Mouse (Mus musculus) neural tube, embryonic 12.5 days (tissue): Measurements from ENCODE around the gene Tnnc1. TPM values are rescaled to one million over a fixed set of nuclear protein-coding genes. Genes with fewer than 3 reads are reported as not detected.
A peak's percentile ranks its signal among the peaks of the same experiment; 100 is the strongest.

Experiments
- ATAC-seq: fragments of 200-750 bp; cut with Nextera tagmentation; 2 replicates; pipeline ENCODE4 v1.8.0; 2017; ENCODE audit warnings: low read depth, mild to moderate bottlenecking, moderate TSS enrichment, moderate library complexity; ENCODE audit not compliant: low FRiP score
- H3K27ac ChIP-seq: fragments of 300-500 bp; sonication (generic); 2 replicates; pipeline ENCODE4 v1.5.1; 2016
- H3K27me3 ChIP-seq: fragments of 300-500 bp; sonication (generic); replicated peaks from 2 replicates; pipeline ENCODE4 v1.6.1; 2016; ENCODE audit warnings: mild to moderate bottlenecking
- H3K36me3 ChIP-seq: fragments of 300-500 bp; sonication (generic); 2 replicates; pipeline ENCODE4 v1.6.1; 2016; ENCODE audit warnings: mild to moderate bottlenecking
- H3K4me1 ChIP-seq: fragments of 300-500 bp; sonication (generic); 2 replicates; pipeline ENCODE4 v1.6.1; 2016
- H3K4me2 ChIP-seq: fragments of 300-500 bp; sonication (generic); replicated peaks from 2 replicates; pipeline ENCODE4 v1.6.1; 2016; ENCODE audit warnings: mild to moderate bottlenecking
- H3K4me3 ChIP-seq: fragments of 300-500 bp; sonication (generic); 2 replicates; pipeline ENCODE4 v1.5.1; 2016
- H3K9ac ChIP-seq: fragments of 300-500 bp; sonication (generic); 2 replicates; pipeline ENCODE4 v1.6.1; 2016; ENCODE audit warnings: mild to moderate bottlenecking
- H3K9me3 ChIP-seq: fragments of 300-500 bp; sonication (generic); 2 replicates; pipeline ENCODE4 v1.6.1; 2016; ENCODE audit warnings: mild to moderate bottlenecking
- WGBS: fragments of 180-500 bp; shearing (Covaris S2); methylation state at CpG from one replicate; pipeline ENCODE4 v1.1.7; 2016; 5-methylcytosine and 5-hydroxymethylcytosine counted together
- polyA plus RNA-seq: library from polyadenylated mRNA; unstranded; fragments of >200 nt; fragmentation: Nextera tagmentation; extraction: Ambion mirVana; gene quantifications from 2 replicates; pipeline ENCODE4 v1.2.1, GENCODE M21; 2016

The Tnnc1 gene
- 44.2 and 62.0 TPM in 2 replicates for polyA plus RNA-seq

DNA sequence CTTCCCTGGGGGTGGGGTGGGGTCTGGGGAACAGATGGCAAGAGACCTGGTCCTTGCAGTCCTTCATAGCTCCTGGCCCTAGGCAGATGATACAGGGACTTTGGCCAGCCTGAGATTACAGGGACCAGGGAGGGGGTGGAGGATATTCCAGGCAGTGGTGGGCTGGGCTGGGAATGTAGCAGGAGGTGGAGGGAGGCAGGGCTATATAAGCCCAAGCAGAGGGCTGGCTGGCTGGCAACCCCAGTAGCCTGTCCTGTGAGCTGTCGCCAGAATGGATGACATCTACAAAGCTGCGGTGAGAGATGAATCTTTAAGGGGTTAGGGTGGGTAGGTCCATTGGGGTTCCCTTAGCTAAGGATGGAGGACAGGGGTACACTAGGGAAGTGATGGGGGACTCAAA lies at the start of gene Tnnc1:
Gene Tnnc1, plus strand, starts transcription at position 229 of the 400 bp plus-strand sequence.
- Histone ChIP-seq H3K4me2 (peak within 1 kb of the TSS; percentile 71), H3K4me1 (peaks cover 15% of the 10 kb centered on the region), H3K27me3 (no peaks in the 10 kb centered on the region), H3K27ac (no peak within 1 kb of the TSS), H3K9ac (no peak within 1 kb of the TSS), H3K9me3 (no peaks in the 10 kb centered on the region), H3K36me3 (peaks cover 12% of the 10 kb centered on the region), H3K4me3 (no peak within 1 kb of the TSS)
- no peak for ATAC-seq
- 85% methylated on average over 2 of the region's 2 CpGs for WGBS

DNA sequence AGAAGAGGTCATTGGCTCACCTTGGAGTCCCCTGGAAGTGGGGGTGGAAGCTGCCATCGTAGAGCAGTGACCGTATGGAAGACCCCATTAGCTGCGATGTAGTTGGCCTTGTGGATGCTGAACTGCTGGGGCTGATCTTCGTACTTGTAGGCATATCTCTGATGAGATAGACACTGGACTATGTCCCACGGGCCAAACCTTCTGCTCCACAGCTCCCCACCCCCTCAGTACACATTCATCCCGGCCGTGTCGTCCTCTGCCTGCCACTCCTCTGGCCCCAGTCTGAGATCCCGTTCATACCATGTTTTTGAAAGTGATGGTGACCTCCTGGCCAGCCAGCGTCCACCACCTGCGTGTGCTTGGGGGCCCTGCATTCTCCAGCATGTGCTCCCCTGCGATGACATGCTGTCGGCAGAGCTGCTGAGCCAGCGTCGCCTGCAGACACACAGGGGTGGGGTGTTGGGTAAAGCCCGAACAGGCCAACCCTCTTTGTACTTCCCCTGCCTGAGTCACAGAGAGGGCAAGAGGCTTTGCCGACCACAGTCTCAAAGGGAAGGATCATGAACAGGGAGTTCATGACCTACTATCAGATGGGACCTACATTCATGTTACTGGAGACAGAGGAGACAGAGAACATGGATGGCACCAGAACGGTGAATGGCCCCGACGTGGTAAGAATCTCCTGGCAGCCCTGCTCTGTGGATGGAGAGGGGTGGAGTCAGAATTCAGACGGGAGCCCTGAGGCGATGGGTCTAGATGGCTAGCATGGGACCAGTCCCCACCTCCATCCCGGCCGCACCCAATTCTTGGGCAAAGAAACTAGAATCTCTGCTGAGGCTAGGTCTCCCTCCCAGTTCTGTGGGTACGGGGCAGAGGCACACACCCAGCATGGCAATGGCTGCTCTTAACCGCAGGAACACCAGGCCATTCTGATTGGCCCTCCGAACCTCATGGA lies 47.6 kb upstream of the Tnnc1 start:
- Histone ChIP-seq H3K27ac (no peak overlapping the region), H3K36me3 (no peaks in the 10 kb centered on the region), H3K4me1 (no peaks in the 10 kb centered on the region), H3K9me3 (no peaks in the 10 kb centered on the region), H3K4me2 (no peak overlapping the region), H3K9ac (no peak overlapping the region), H3K4me3 (no peak overlapping the region), H3K27me3 (no peaks in the 10 kb centered on the region)
- 82% methylated on average over 27 of the region's 27 CpGs for WGBS
- ATAC-seq = no peak

DNA sequence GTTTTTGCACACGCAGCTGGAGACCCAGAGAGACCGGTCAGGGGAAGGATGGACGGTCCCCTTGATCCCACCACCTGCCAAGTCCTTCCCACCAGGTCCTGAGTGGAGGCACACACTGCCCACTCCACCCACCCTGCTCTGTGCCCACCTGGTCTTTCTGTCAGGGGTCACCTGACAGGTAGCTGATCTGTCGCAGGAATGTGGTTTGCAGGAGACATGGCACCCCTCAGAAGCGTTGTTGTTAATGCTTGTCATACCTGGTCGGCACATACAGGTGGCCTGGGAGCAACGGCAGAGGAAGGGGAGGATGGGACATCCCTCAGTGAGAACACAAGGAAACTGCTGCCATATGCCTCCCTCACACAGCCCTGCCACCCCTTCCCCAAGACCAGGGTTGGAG lies 46.9 kb upstream of the Tnnc1 start:
- no peaks in the 10 kb centered on the region for H3K27me3 ChIP-seq
- no peak overlapping the region for H3K4me2 ChIP-seq
- H3K36me3 ChIP-seq = no peaks in the 10 kb centered on the region
- WGBS = 93% methylated on average over 7 of the region's 7 CpGs
- H3K27ac ChIP-seq = no peak overlapping the region
- no peak overlapping the region for H3K4me3 ChIP-seq
- no peak overlapping the region for H3K9ac ChIP-seq
- ATAC-seq = no peak
- no peaks in the 10 kb centered on the region for H3K4me1 ChIP-seq
- no peaks in the 10 kb centered on the region for H3K9me3 ChIP-seq

DNA sequence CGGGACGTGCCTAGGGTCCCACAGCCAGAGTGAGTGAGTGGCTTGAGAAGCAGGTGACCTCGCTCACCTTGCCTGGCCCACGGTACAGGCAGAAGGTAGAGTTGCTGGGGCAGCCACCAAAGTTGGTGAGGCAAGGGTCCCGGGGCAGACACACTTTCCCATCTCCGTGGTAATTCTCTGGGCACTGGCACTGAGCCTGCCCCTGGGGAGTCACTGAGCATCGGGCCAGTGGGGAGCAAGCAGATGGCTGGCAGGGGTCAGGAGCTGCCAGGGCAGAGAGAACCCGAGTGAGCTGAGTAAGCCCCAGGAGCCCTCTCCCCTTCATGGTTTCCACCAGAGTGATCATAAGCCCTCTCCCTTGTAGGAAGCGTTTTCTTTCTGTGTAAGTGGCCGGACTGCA lies 46.5 kb upstream of the Tnnc1 start:
- ATAC-seq = no peak
- 76% methylated on average over 10 of the region's 10 CpGs for WGBS
- no peaks in the 10 kb centered on the region for H3K9me3 ChIP-seq

DNA sequence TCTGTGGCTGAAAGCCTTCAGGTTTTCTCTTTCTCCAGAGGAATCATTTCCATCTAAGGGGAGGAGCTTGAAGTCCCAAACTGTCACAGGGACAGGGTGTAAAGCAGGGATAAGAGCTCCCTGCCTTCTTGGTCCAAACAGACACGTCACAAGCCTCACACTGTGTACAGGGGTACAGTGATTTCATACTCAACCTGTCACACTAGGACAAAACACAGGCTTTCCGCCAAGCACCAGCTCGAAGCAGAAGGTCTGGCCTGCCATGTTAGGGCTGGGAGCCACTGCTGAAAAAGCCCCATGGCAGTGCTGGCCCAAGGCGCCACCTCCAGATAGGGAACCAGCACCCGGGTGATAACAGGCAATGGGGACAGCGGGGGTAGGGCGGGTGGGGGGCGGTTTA lies 44.0 kb upstream of the Tnnc1 start:
- ATAC-seq = no peak
- Histone ChIP-seq H3K9me3 (no peaks in the 10 kb centered on the region), H3K36me3 (no peaks in the 10 kb centered on the region), H3K9ac (no peak overlapping the region), H3K27me3 (no peaks in the 10 kb centered on the region), H3K4me3 (no peak overlapping the region), H3K27ac (no peak overlapping the region), H3K4me2 (no peak overlapping the region), H3K4me1 (no peaks in the 10 kb centered on the region)
- WGBS = 89% methylated on average over 8 of the region's 8 CpGs

More for the DNA sequence above, 46.5 kb upstream of the Tnnc1 start:
- H3K4me2 ChIP-seq = no peak overlapping the region
- H3K27ac ChIP-seq = no peak overlapping the region
- H3K4me3 ChIP-seq = no peak overlapping the region
- no peaks in the 10 kb centered on the region for H3K27me3 ChIP-seq
- no peaks in the 10 kb centered on the region for H3K36me3 ChIP-seq
- no peaks in the 10 kb centered on the region for H3K4me1 ChIP-seq
- H3K9ac ChIP-seq = no peak overlapping the region

DNA sequence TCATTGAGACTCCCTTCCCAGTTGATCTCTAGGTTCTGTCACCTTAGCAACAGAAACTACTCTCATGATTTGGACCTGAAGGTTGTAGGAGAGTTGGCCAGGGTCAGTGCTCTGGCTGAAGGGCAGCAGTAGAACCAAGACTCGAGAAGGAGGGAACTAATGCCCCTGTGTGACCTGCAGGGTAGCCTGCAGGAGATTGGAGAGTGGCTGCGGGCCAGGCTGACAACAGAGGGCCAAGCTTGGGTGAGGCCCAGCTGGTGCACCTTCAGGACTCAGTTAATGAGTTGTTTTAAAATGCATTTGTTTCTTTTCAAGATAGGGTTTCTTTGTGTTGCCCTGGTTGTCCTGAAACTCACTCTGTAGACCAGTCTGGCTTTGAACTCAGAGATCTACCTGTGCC lies 43.1 kb upstream of the Tnnc1 start:
- Histone ChIP-seq H3K9me3 (no peaks in the 10 kb centered on the region), H3K4me1 (no peaks in the 10 kb centered on the region), H3K36me3 (peaks cover 2% of the 10 kb centered on the region), H3K27ac (no peak overlapping the region), H3K4me3 (no peak overlapping the region), H3K4me2 (no peak overlapping the region), H3K9ac (no peak overlapping the region), H3K27me3 (no peaks in the 10 kb centered on the region)
- WGBS = 78% methylated on average over 2 of the region's 2 CpGs
- ATAC-seq = no peak

DNA sequence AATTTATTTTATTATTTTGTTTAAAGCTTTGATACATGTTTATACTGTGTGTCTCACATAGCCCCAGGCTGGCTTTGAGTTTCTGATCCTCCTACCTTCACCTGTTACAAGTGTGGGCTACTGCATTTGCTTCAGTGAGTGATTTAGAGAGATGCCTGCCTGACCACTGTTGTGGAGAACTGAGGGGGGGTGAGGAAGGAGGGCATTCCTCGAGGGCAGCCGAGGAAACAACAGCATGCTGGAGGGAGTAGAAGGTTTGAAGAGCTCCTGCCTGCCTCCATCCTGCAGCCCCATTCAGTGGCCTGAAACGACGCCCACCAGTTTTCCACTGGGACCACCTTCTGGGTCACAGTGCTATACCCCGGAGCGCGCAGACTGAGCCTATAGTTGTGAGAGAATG lies 42.7 kb upstream of the Tnnc1 start:
- Histone ChIP-seq H3K27ac (no peak overlapping the region), H3K36me3 (peaks cover 6% of the 10 kb centered on the region), H3K4me3 (no peak overlapping the region), H3K9ac (no peak overlapping the region), H3K4me2 (no peak overlapping the region), H3K4me1 (no peaks in the 10 kb centered on the region), H3K27me3 (no peaks in the 10 kb centered on the region), H3K9me3 (no peaks in the 10 kb centered on the region)
- no peak for ATAC-seq
- WGBS = 60% methylated on average over 7 of the region's 7 CpGs

DNA sequence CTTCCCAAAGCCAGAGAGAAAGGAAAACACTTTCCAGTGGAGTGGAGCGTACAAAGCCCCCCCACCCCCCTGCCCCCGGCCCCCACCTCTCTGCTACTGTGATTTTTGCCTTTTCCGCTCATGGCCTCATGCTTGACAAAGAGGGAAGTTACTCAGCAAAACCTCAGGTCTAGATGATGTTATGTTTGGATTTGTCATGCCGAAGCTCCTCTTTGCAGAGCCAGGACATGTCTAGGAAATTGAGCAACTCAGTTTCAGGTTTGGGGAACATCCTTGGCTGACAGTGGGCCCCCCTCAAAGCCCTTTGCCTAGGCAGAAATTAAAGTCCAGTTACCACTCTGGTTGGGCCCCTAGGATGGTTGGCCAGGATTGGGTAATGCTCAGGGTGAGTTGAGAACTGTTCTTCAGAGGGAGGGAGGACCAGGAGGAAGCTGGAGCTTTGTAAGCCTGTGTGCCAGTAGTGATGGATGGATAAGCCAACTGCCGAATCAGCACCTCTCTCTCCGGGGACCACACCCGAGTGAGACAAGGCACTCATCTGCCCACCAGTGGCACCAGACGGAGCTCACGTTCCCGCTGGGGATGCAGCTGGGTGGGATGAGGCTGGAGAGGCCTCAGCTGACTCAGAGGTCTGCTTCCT lies 42.0 kb upstream of the Tnnc1 start:
- Histone ChIP-seq H3K9ac (no peak overlapping the region; the same call in 1 of the 2 replicates), H3K4me3 (no peak overlapping the region), H3K36me3 (peaks cover 13% of the 10 kb centered on the region), H3K27me3 (no peaks in the 10 kb centered on the region), H3K27ac (no peak overlapping the region), H3K4me2 (peak overlapping the region; percentile 14; the same call in 1 of the 2 replicates), H3K4me1 (no peaks in the 10 kb centered on the region), H3K9me3 (no peaks in the 10 kb centered on the region)
- ATAC-seq = no peak
- 65% methylated on average over 10 of the region's 10 CpGs for WGBS

DNA sequence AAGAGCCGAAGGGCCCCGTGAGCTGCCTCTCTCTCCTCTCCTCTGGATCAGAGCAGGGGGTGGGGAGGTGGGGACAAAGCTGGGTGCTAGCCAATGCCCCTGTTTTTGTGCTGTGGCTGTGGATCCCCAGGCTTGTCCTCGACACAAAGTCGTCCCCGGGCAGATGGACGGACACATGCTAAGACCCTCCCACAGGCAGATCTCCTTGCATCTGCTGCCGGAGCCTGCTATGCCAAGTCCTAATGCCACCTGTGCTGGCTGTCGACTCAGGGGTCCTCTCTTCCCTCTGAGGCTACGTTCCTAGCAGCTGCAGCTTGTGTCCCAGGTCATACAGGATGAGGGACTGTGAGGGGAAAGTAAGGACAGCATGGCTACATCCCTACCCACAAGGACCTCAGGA lies 41.3 kb upstream of the Tnnc1 start:
- WGBS = 76% methylated on average over 9 of the region's 9 CpGs
- Histone ChIP-seq H3K4me2 (peak overlapping the region; percentile 14; the same call in 1 of the 2 replicates), H3K27ac (no peak overlapping the region), H3K9me3 (no peaks in the 10 kb centered on the region), H3K27me3 (no peaks in the 10 kb centered on the region), H3K4me3 (no peak overlapping the region), H3K9ac (no peak overlapping the region; the same call in 1 of the 2 replicates), H3K4me1 (no peaks in the 10 kb centered on the region), H3K36me3 (peaks cover 20% of the 10 kb centered on the region)
- no peak for ATAC-seq

DNA sequence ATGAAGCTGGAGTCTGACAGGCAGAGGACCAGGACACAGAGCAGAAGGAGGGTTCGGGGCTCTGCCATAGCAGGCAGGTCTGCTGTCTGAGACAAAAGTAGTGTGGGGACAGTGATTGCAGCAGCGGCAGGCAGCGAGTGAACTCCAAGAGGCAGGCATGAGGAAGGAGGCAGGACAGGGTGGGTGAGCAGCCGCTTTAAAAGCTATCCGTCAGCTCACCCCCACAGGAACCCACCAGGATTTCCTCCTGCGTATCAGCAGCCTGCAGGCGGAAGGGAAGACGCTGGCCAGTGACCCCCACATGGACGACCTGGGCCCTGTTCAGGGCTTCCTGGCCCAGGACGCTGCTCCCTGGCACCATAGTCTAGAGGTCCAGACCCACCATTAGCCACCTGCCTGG lies 39.7 kb upstream of the Tnnc1 start, which contains the start of gene Stab1:
Gene Stab1, minus strand, starts transcription at position 217 of the 400 bp plus-strand sequence.
- WGBS = 50% methylated on average over 10 of the region's 10 CpGs
- Histone ChIP-seq H3K4me2 (0 out of 2 replicates have a peak within 1 kb of the TSS, but pooled peaks have one; percentile 4), H3K4me1 (no peaks in the 10 kb centered on the region), H3K36me3 (peaks cover 36% of the 10 kb centered on the region), H3K27me3 (no peaks in the 10 kb centered on the region), H3K9ac (no peak within 1 kb of the TSS), H3K9me3 (no peaks in the 10 kb centered on the region), H3K27ac (no peak within 1 kb of the TSS), H3K4me3 (no peak within 1 kb of the TSS)
- ATAC-seq = no peak

DNA sequence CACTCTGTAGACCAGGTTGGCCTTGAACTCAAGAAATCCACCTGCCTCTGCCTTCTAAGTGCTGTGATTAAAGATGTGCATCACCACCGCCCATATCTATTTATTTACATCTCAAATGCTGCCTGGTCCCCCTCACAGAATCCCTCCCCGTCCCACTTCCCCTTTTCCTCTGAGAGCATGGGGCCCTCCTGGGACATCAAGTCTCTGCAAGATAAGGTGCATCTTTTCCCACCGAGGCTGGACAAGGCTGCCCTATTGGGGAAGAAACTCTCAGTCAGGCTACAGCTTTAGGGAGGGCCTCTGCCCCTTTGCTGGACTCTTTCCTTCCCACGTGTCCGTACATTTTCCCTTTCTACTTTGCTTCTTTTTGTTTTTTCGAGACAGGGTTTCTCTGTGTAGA lies 38.6 kb upstream of the Tnnc1 start:
- Histone ChIP-seq H3K4me3 (no peak overlapping the region), H3K4me2 (no peak overlapping the region), H3K27ac (no peak overlapping the region), H3K9me3 (no peaks in the 10 kb centered on the region), H3K9ac (no peak overlapping the region), H3K4me1 (no peaks in the 10 kb centered on the region), H3K27me3 (no peaks in the 10 kb centered on the region), H3K36me3 (peaks cover 47% of the 10 kb centered on the region)
- 76% methylated on average over 6 of the region's 6 CpGs for WGBS
- ATAC-seq = no peak

DNA sequence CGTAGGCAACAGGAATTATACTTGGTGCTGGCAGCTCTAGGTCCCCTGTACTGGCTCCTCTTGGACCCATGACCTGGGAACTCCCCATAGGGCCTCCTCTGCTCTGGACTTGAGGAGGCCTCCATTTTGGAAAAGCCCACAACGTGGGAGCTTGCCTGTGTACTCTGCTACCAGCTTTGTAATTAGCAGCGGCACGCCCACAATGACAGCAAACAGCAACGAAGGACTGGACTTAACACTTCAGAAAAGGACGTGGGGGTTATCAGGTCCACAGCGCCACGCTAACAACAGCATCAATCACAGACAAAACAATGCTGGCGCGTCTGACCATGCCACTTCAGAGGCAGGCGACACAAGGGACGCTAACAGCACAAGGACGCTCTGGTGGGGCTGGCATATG lies 37.1 kb upstream of the Tnnc1 start:
- no peak overlapping the region for H3K27ac ChIP-seq
- no peak for ATAC-seq
- no peak overlapping the region for H3K9ac ChIP-seq
- no peak overlapping the region for H3K4me3 ChIP-seq
- H3K27me3 ChIP-seq = no peaks in the 10 kb centered on the region
- no peaks in the 10 kb centered on the region for H3K9me3 ChIP-seq
- no peaks in the 10 kb centered on the region for H3K4me1 ChIP-seq
- H3K36me3 ChIP-seq = peaks cover 61% of the 10 kb centered on the region
- no peak overlapping the region for H3K4me2 ChIP-seq
- WGBS = 85% methylated on average over 13 of the region's 13 CpGs
